Mouse (Mus musculus): Measurements from ENCODE around the gene Psrc1.

Gene Psrc1

GRCm38 (mm10) chr3:108424944-108425623 is 41.4 kb downstream of the Psrc1 start:
- DNase-seq: no peak

GRCm38 (mm10) chr3:108425624-108426018 is 42.0 kb downstream of the Psrc1 start:
- DNase-seq: no peak

- no peak for DNase-seq
Observed at GRCm38 (mm10) chr3:108432542-108433187, 49.0 kb downstream of the Psrc1 start.

GRCm38 (mm10) chr3:108433188-108433880 is 49.7 kb downstream of the Psrc1 start:
- DNase-seq: no peak

GRCm38 (mm10) chr3:108433881-108434495 is 50.3 kb downstream of the Psrc1 start:
- no peak for DNase-seq

- DNase-seq: no peak
Observed at GRCm38 (mm10) chr3:108435701-108436379, 52.2 kb downstream of the Psrc1 start.

GRCm38 (mm10) chr3:108436380-108436714 is 52.7 kb downstream of the Psrc1 start:
- no peak for DNase-seq
